Mouse (Mus musculus) adrenal gland, postnatal 25 days (tissue): Measurements from ENCODE around the gene Sox13. TPM values are rescaled to one million over a fixed set of nuclear protein-coding genes. Genes with fewer than 3 reads are reported as not detected.

Source experiments
- total RNA-seq: library from RNA; stranded (reverse); gene quantifications from 2 replicates; pipeline ENCODE4 v1.2.3, GENCODE M21; 2021

The Sox13 gene
- total RNA-seq, 1 experiment from 2014 or later: 20.0 TPM

Other genes with a start within 250 kb of the Sox13 start
- 0.43 and 1.0 TPM in 2 replicates for gene Golt1a, start 114.6 kb downstream of the Sox13 start, total RNA-seq
- not detected in 2 replicates for gene Kiss1, start 102.5 kb downstream of the Sox13 start, total RNA-seq
- 3.9 and 6.0 TPM in 2 replicates for gene Ren1, start 73.9 kb downstream of the Sox13 start, total RNA-seq
- gene Etnk2, start 60.8 kb downstream of the Sox13 start, total RNA-seq: 5.9 and 6.3 TPM in 2 replicates
- 107 and 123 TPM in 2 replicates for gene Snrpe, start 185.9 kb upstream of the Sox13 start, total RNA-seq
- gene Zbed6, start 236.5 kb upstream of the Sox13 start, total RNA-seq: 16.6 and 18.0 TPM in 2 replicates
- 26.0 and 30.4 TPM in 2 replicates for gene Gm38394, start 236.9 kb upstream of the Sox13 start, total RNA-seq